Mouse (Mus musculus) adrenal gland, adult 18-20 months (tissue): ENCODE measurements around the gene Apobec2. TPM values are rescaled to one million over a fixed set of nuclear protein-coding genes. Genes with fewer than 3 reads are reported as not detected.

ENCODE experiments used
- DNase-seq, 2 experiments: peaks; one replicate each; pipeline ENCODE4 v3.0.0; 2021 to 2022; ENCODE audit warnings: low spot score in 2 of 2
- total RNA-seq, 2 experiments: library from RNA; stranded (reverse); gene quantifications; 1 replicate in 1 of 2; 2 replicates in 1 of 2; pipeline ENCODE4 v1.2.3; 2021

Gene Apobec2
- total RNA-seq, 2 experiments from 2014 or later, result 1.5 to 2.0 TPM

GRCm38 (mm10) chr17:48410299-48410785 lies 22.4 kb downstream of the Apobec2 start:
- no peak for DNase-seq

- DNase-seq, result peak; percentile 99
These were observed 23.1 kb downstream of the Apobec2 start, which contains the start of the genes Nfya and Oard1 for GRCm38 (mm10) chr17:48409380-48410298. Gene Nfya (minus strand): TSS chr17:48409906. Gene Oard1 (plus strand): TSS chr17:48410014.

- DNase-seq, result peak; percentile 67 to 71
These were observed 24.0 kb downstream of the Apobec2 start for GRCm38 (mm10) chr17:48408526-48409291.

GRCm38 (mm10) chr17:48407910-48408525 lies 24.7 kb downstream of the Apobec2 start:
- DNase-seq, result no peak

- DNase-seq, result no peak
These were observed 25.6 kb downstream of the Apobec2 start for GRCm38 (mm10) chr17:48407154-48407553.

GRCm38 (mm10) chr17:48404706-48405105 lies 28.0 kb downstream of the Apobec2 start:
- no peak for DNase-seq

GRCm38 (mm10) chr17:48403848-48404247 lies 28.9 kb downstream of the Apobec2 start:
- DNase-seq, result no peak

GRCm38 (mm10) chr17:48402751-48403150 lies 30.0 kb downstream of the Apobec2 start:
- no peak for DNase-seq

- DNase-seq, result no peak
These were observed 31.0 kb downstream of the Apobec2 start for GRCm38 (mm10) chr17:48401710-48402109.

GRCm38 (mm10) chr17:48392616-48393015 lies 40.1 kb downstream of the Apobec2 start:
- no peak for DNase-seq

- DNase-seq, result no peak
These were observed 41.3 kb downstream of the Apobec2 start for GRCm38 (mm10) chr17:48391446-48391845.

GRCm38 (mm10) chr17:48389442-48389841 lies 43.3 kb downstream of the Apobec2 start:
- no peak for DNase-seq

GRCm38 (mm10) chr17:48388666-48389065 lies 44.1 kb downstream of the Apobec2 start:
- no peak for DNase-seq

GRCm38 (mm10) chr17:48385786-48386461 lies 46.8 kb downstream of the Apobec2 start:
- no peak for DNase-seq

- DNase-seq, result no peak
These were observed 53.7 kb downstream of the Apobec2 start for GRCm38 (mm10) chr17:48379050-48379449.

GRCm38 (mm10) chr17:48376102-48376501 lies 56.6 kb downstream of the Apobec2 start:
- DNase-seq, result no peak

GRCm38 (mm10) chr17:48372987-48373386 lies 59.7 kb downstream of the Apobec2 start:
- no peak for DNase-seq

GRCm38 (mm10) chr17:48371621-48372020 lies 61.1 kb downstream of the Apobec2 start:
- no peak for DNase-seq
